In genomic region chr17:37221879-37222278, GRCm38 (mm10) we compare ENCODE assay signal across 24 mouse cellular contexts. TPM values are rescaled to one million over a fixed set of nuclear protein-coding genes. Genes with fewer than 3 reads are reported as not detected.
A peak's percentile ranks its signal among the peaks of the same experiment; 100 is the strongest.
DNase-seq lines count a peak whose midpoint lies in the region; TF ChIP-seq lines count a peak whose summit lies in the region.
"Had no signal": no experiment of that assay in that cellular context is flagged by ENCODE, and none has a peak within 500 bp of the region (broad histone marks: within the 10 kb centered on the region; RNA-seq: fewer than 3 reads in every experiment).

No protein-coding gene starts in this region.

- peak; percentile 18; the same call in 1 of the 2 replicates for TF ChIP-seq CTCF in gastrocnemius, adult 2 months (IDR thresholded peaks at IDR 0.05)
- 0 out of 2 replicates have a peak, but pooled peaks have one; percentile 2 for TF ChIP-seq CTCF in lung, adult 2 months (IDR thresholded peaks at IDR 0.05; ENCODE audit: insufficient read depth, low read length)

- H3K4me1 ChIP-seq in lung, adult 2 months (ENCODE audit: control insufficient read depth, insufficient read depth, low read length), result no peaks in the 10 kb centered on the region
- H3K4me1 ChIP-seq in limb, embryonic 10.5 days, result no peaks in the 10 kb centered on the region
- H3K4me1 ChIP-seq: heart, embryonic 13.5 days; hindbrain, embryonic 10.5 days had no signal

- intact Hi-C loops in gastrocnemius, adult 2 months (cut with DNase I), result no loop called here

- no peaks in the 10 kb centered on the region for H3K9me3 ChIP-seq in limb, embryonic 10.5 days (replicated peaks)

- no peaks in the 10 kb centered on the region for H3K27me3 ChIP-seq in splenic B cell, adult 2 months (ENCODE audit: control insufficient read depth, insufficient read depth, low read length, poor library complexity, severe bottlenecking)
- H3K27me3 ChIP-seq in limb, embryonic 10.5 days (ENCODE audit: low read depth, poor library complexity, severe bottlenecking), result no peaks in the 10 kb centered on the region
- H3K27me3 ChIP-seq: heart, embryonic 13.5 days had no signal

- no peak for DNase-seq in gastrocnemius, adult 2 months
- DNase-seq in gastrocnemius, adult 18-20 months (ENCODE audit: low spot score), result no peak
- no peak for DNase-seq in lung, adult 2 months
- no peak for DNase-seq in lung, postnatal 10 days
- DNase-seq in NIH3T3 (ENCODE audit: low read depth), result peak; percentile 53
- DNase-seq in splenic B cell, adult 2 months (ENCODE audit: low read depth, low spot score), result peak; percentile 12
- DNase-seq in limb, embryonic 10.5 days (ENCODE audit: low spot score), result no peak
- no peak for DNase-seq in left cerebral cortex, adult 18-20 months (ENCODE audit: low spot score in 2 of 2)
- DNase-seq: adrenal gland, postnatal 10 days; cerebellum, postnatal 36 days; forebrain, postnatal 0 days; gastrocnemius, postnatal 14 days; kidney, postnatal 36 days; layer of hippocampus, postnatal 36 days; lung, postnatal 14 days; thymus, postnatal 14 days had no signal

- no peak overlapping the region for H3K4me3 ChIP-seq in gastrocnemius, adult 2 months
- H3K4me3 ChIP-seq in lung, adult 2 months (replicated peaks; ENCODE audit: extremely low read depth, low read depth, low read length), result no peak overlapping the region
- H3K4me3 ChIP-seq in limb, embryonic 10.5 days, result no peak overlapping the region
- H3K4me3 ChIP-seq: heart, embryonic 13.5 days; hindbrain, embryonic 10.5 days had no signal

- TF ChIP-seq POLR2A in lung, adult 2 months (IDR thresholded peaks at IDR 0.05; ENCODE audit: borderline replicate concordance, extremely low read depth, low read depth, low read length), result no peak

- no peaks in the 10 kb centered on the region for H3K36me3 ChIP-seq in splenic B cell, adult 2 months (ENCODE audit: control insufficient read depth, insufficient read depth, low read length, poor library complexity, severe bottlenecking)
- H3K36me3 ChIP-seq in limb, embryonic 10.5 days, result no peaks in the 10 kb centered on the region
- H3K36me3 ChIP-seq: heart, embryonic 13.5 days; hindbrain, embryonic 10.5 days had no signal

- WGBS in lung, adult 2 months, result 29% methylated on average over 1 of the region's 1 CpGs
- 20% methylated on average over 1 of the region's 1 CpGs for WGBS in limb, embryonic 10.5 days

- H3K27ac ChIP-seq in gastrocnemius, adult 2 months, result no peak overlapping the region
- H3K27ac ChIP-seq in limb, embryonic 10.5 days, result no peak overlapping the region
- H3K27ac ChIP-seq: heart, embryonic 13.5 days; hindbrain, embryonic 10.5 days had no signal

RNA-seq across cellular contexts. Expression of gene Olfr96, which starts 1.9 kb away (rescaled TPM):
- total RNA-seq in gastrocnemius, adult 2 months (2021), result not detected
- not detected for total RNA-seq in gastrocnemius, adult 18-20 months (2021)
- polyA plus RNA-seq in lung, adult 2 months (2012; rRNA removed), result not detected in 2 replicates
- not detected in 2 replicates for polyA plus RNA-seq in limb, embryonic 10.5 days (2016; fragmentation: Nextera tagmentation; extraction: Ambion mirVana)
- not detected for total RNA-seq in left cerebral cortex, adult 18-20 months (2021)
- total RNA-seq: adrenal gland, postnatal 10 days; forebrain, postnatal 0 days; gastrocnemius, postnatal 14 days; layer of hippocampus, postnatal 36 days had no signal
- polyA plus RNA-seq: C2C12; forebrain, postnatal 0 days; heart, embryonic 13.5 days; hindbrain, embryonic 10.5 days; intestine, embryonic 16.5 days; limb, embryonic 14.5 days; midbrain, embryonic 11.5 days; neural tube, embryonic 11.5 days; stomach, embryonic 14.5 days had no signal

RNA-seq across cellular contexts. Expression of gene Olfr95, which starts 9.0 kb away (rescaled TPM):
- not detected for total RNA-seq in gastrocnemius, adult 2 months (2021)
- not detected for total RNA-seq in gastrocnemius, adult 18-20 months (2021)
- not detected in 2 replicates for polyA plus RNA-seq in lung, adult 2 months (2012; rRNA removed)
- not detected in 2 replicates for polyA plus RNA-seq in limb, embryonic 10.5 days (2016; fragmentation: Nextera tagmentation; extraction: Ambion mirVana)
- not detected for total RNA-seq in left cerebral cortex, adult 18-20 months (2021)
- total RNA-seq: adrenal gland, postnatal 10 days; gastrocnemius, postnatal 14 days; layer of hippocampus, postnatal 36 days had no signal
- polyA plus RNA-seq: C2C12; forebrain, postnatal 0 days; heart, embryonic 13.5 days; hindbrain, embryonic 10.5 days; intestine, embryonic 16.5 days; limb, embryonic 14.5 days; midbrain, embryonic 11.5 days; neural tube, embryonic 11.5 days; stomach, embryonic 14.5 days had no signal

RNA-seq across cellular contexts. Expression of gene Olfr97, which starts 15.3 kb away (rescaled TPM):
- total RNA-seq in gastrocnemius, adult 2 months (2021), result not detected
- not detected for total RNA-seq in gastrocnemius, adult 18-20 months (2021)
- not detected in 2 replicates for polyA plus RNA-seq in lung, adult 2 months (2012; rRNA removed)
- polyA plus RNA-seq in limb, embryonic 10.5 days (2016; fragmentation: Nextera tagmentation; extraction: Ambion mirVana), result not detected in 2 replicates
- not detected for total RNA-seq in left cerebral cortex, adult 18-20 months (2021)
- total RNA-seq: adrenal gland, postnatal 10 days; forebrain, postnatal 0 days; gastrocnemius, postnatal 14 days; layer of hippocampus, postnatal 36 days had no signal
- polyA plus RNA-seq: C2C12; forebrain, postnatal 0 days; heart, embryonic 13.5 days; hindbrain, embryonic 10.5 days; intestine, embryonic 16.5 days; limb, embryonic 14.5 days; midbrain, embryonic 11.5 days; neural tube, embryonic 11.5 days; stomach, embryonic 14.5 days had no signal

RNA-seq across cellular contexts. Expression of gene Olfr94, which starts 21.1 kb away (rescaled TPM):
- not detected for total RNA-seq in gastrocnemius, adult 2 months (2021)
- not detected for total RNA-seq in gastrocnemius, adult 18-20 months (2021)
- not detected in 2 replicates for polyA plus RNA-seq in lung, adult 2 months (2012; rRNA removed)
- not detected in 2 replicates for polyA plus RNA-seq in limb, embryonic 10.5 days (2016; fragmentation: Nextera tagmentation; extraction: Ambion mirVana)
- not detected for total RNA-seq in left cerebral cortex, adult 18-20 months (2021)
- total RNA-seq: adrenal gland, postnatal 10 days; forebrain, postnatal 0 days; gastrocnemius, postnatal 14 days; layer of hippocampus, postnatal 36 days had no signal
- polyA plus RNA-seq: C2C12; forebrain, postnatal 0 days; heart, embryonic 13.5 days; hindbrain, embryonic 10.5 days; intestine, embryonic 16.5 days; limb, embryonic 14.5 days; midbrain, embryonic 11.5 days; neural tube, embryonic 11.5 days; stomach, embryonic 14.5 days had no signal

RNA-seq across cellular contexts. Expression of gene Ubd, which starts 28.2 kb away (rescaled TPM):
- not detected for total RNA-seq in gastrocnemius, adult 2 months (2021)
- under 1 TPM in 1 of 2 experiments, not detected in 1; 0.74 TPM for total RNA-seq in gastrocnemius, adult 18-20 months (2021)
- polyA plus RNA-seq in lung, adult 2 months (2012; rRNA removed), result not detected in 2 replicates
- polyA plus RNA-seq in limb, embryonic 10.5 days (2016; fragmentation: Nextera tagmentation; extraction: Ambion mirVana), result not detected in 2 replicates
- total RNA-seq in left cerebral cortex, adult 18-20 months (2021), result not detected
- total RNA-seq: forebrain, postnatal 0 days; gastrocnemius, postnatal 14 days; layer of hippocampus, postnatal 36 days had no signal
- polyA plus RNA-seq: C2C12; forebrain, postnatal 0 days; heart, embryonic 13.5 days; hindbrain, embryonic 10.5 days; intestine, embryonic 16.5 days; limb, embryonic 14.5 days; midbrain, embryonic 11.5 days; neural tube, embryonic 11.5 days; stomach, embryonic 14.5 days had no signal

Comparison
In these comparisons a context has a peak if more than half of its experiments do, and no peak if none do; other contexts are left out.
1. DNase-seq: peak in NIH3T3 (single experiment) and splenic B cell, adult 2 months (single experiment); none in gastrocnemius, adult 2 months (single experiment), gastrocnemius, adult 18-20 months (single experiment), lung, adult 2 months (single experiment), lung, postnatal 10 days (single experiment), limb, embryonic 10.5 days (single experiment) and left cerebral cortex, adult 18-20 months (0 of 2).